Mouse (Mus musculus): ENCODE measurements around the gene Ppp1r9b.
"Not testable (repeated sequence)": the region's sequence is repeated elsewhere in the genome, so short reads cannot be mapped to it uniquely, and the experiment has no call there.

Ppp1r9b gene

GRCm38 (mm10) chr11:94997596-94997995, 6.8 kb downstream of the Ppp1r9b start:
- in situ Hi-C loops (cut with MboI, MseI): no loop called here

- in situ Hi-C loops (cut with MboI, MseI): no loop called here
These were observed 7.3 kb downstream of the Ppp1r9b start for GRCm38 (mm10) chr11:94998041-94998531.

- in situ Hi-C loops (cut with MboI, MseI): no loop called here
These were observed 9.3 kb downstream of the Ppp1r9b start for GRCm38 (mm10) chr11:95000128-95000527.

- in situ Hi-C loops (cut with MboI, MseI): no loop called here
These were observed 9.7 kb downstream of the Ppp1r9b start for GRCm38 (mm10) chr11:95000548-95000947.

- in situ Hi-C loops (cut with MboI, MseI): no loop called here
These were observed 10.2 kb downstream of the Ppp1r9b start for GRCm38 (mm10) chr11:95001058-95001457.

- in situ Hi-C loops (cut with MboI, MseI): no loop called here
These were observed 10.9 kb downstream of the Ppp1r9b start for GRCm38 (mm10) chr11:95001584-95002347.

GRCm38 (mm10) chr11:95002705-95003104, 11.9 kb downstream of the Ppp1r9b start:
- in situ Hi-C loops (cut with MboI, MseI): no loop called here

GRCm38 (mm10) chr11:95004136-95004936, 13.5 kb downstream of the Ppp1r9b start:
- in situ Hi-C loops (cut with MboI, MseI): no loop called here

- in situ Hi-C loops (cut with MboI, MseI): no loop called here
These were observed 14.0 kb downstream of the Ppp1r9b start for GRCm38 (mm10) chr11:95004937-95005198.

- in situ Hi-C loops (cut with MboI, MseI): no loop called here
These were observed 15.2 kb downstream of the Ppp1r9b start for GRCm38 (mm10) chr11:95006038-95006437.

GRCm38 (mm10) chr11:95006525-95007219, 15.8 kb downstream of the Ppp1r9b start:
- in situ Hi-C loops (cut with MboI, MseI): no loop called here

- in situ Hi-C loops (cut with MboI, MseI): no loop called here
These were observed 16.6 kb downstream of the Ppp1r9b start for GRCm38 (mm10) chr11:95007418-95007817.

- in situ Hi-C loops (cut with MboI, MseI): no loop called here
These were observed 18.1 kb downstream of the Ppp1r9b start for GRCm38 (mm10) chr11:95008661-95009628.

GRCm38 (mm10) chr11:95009629-95010014, 18.8 kb downstream of the Ppp1r9b start, which contains the start of gene Samd14:
Gene Samd14, plus strand, starts transcription at chr11:95009879.
- in situ Hi-C loops (cut with MboI, MseI): no loop called here

GRCm38 (mm10) chr11:95010141-95010739, 19.4 kb downstream of the Ppp1r9b start:
- in situ Hi-C loops (cut with MboI, MseI): no loop called here

- in situ Hi-C loops (cut with MboI, MseI): not testable (repeated sequence)
These were observed 20.1 kb downstream of the Ppp1r9b start for GRCm38 (mm10) chr11:95010841-95011403.

GRCm38 (mm10) chr11:95011416-95011815, 20.6 kb downstream of the Ppp1r9b start:
- in situ Hi-C loops (cut with MboI, MseI): no loop called here

GRCm38 (mm10) chr11:95012075-95012474, 21.2 kb downstream of the Ppp1r9b start:
- in situ Hi-C loops (cut with MboI, MseI): no loop called here

GRCm38 (mm10) chr11:95012487-95012886, 21.7 kb downstream of the Ppp1r9b start:
- in situ Hi-C loops (cut with MboI, MseI): no loop called here

GRCm38 (mm10) chr11:95015484-95015883, 24.6 kb downstream of the Ppp1r9b start:
- in situ Hi-C loops (cut with MboI, MseI): no loop called here

All from regulatory T cell (primary cell).